Mouse (Mus musculus) lung, postnatal 0 days (tissue): ENCODE data around the gene Csk.

ENCODE experiments used
- CTCF ChIP-seq: IDR thresholded peaks from 2 replicates; pipeline ENCODE4 v1.5.1; 2016; ENCODE audit warnings: antibody characterized with exemption, mild to moderate bottlenecking
- EP300 ChIP-seq: IDR thresholded peaks from 2 replicates; pipeline ENCODE4 v1.6.1; 2016; ENCODE audit warnings: antibody characterized with exemption, mild to moderate bottlenecking, control low read depth

DNA sequence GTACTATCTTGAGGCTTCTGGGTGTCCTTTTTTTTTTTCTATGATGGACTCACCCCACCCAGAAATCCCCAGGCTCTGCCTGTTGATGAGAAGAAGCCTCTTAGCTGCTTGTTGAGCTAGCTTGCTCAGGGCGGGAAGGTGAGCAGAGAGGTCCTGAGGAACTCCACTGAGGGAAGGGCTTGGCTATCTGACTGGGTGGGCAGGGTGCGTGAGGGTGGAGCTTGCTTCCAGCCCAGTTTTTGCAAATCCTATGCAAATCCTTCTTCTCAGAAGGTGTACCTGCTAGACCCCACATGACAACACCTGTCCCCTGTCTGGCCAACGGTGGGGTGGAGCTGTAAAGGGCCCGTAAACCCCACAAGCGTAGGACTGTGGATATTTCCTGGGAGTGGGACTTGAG lies at the start of gene Csk:
- no peak for TF ChIP-seq CTCF
- TF ChIP-seq EP300 = no peak
